Mouse (Mus musculus) spleen, adult 2 months (tissue): Measurements from ENCODE around the gene Camta1. TPM values are rescaled to one million over a fixed set of nuclear protein-coding genes. Genes with fewer than 3 reads are reported as not detected.
"Not testable (repeated sequence)": the region's sequence is repeated elsewhere in the genome, so short reads cannot be mapped to it uniquely, and the experiment has no call there.

Source experiments
- DNase-seq, 2 experiments: peaks; one replicate each; pipeline versions ENCODE4 v3.0.0 to v3.0.0-alpha.2; 2012 to 2021; ENCODE audit warnings: low spot score in 2 of 2, low read depth in 1 of 2
- H3K27ac ChIP-seq: fragments of 200-500 bp; 2 replicates; pipeline ENCODE4 v1.5.1; 2012; ENCODE audit warnings: low read length, inconsistent platforms; ENCODE audit not compliant: insufficient read depth
- H3K27me3 ChIP-seq: fragments of 200-500 bp; 2 replicates; pipeline ENCODE4 v1.6.1; 2012; ENCODE audit warnings: mild to moderate bottlenecking, moderate library complexity, low read length, inconsistent platforms; ENCODE audit not compliant: control insufficient read depth, insufficient read depth
- H3K36me3 ChIP-seq: fragments of 200-500 bp; 2 replicates; pipeline ENCODE4 v1.6.1; 2012; ENCODE audit warnings: mild to moderate bottlenecking, low read length, inconsistent platforms; ENCODE audit not compliant: control insufficient read depth, insufficient read depth
- H3K4me1 ChIP-seq: fragments of 200-500 bp; 2 replicates; pipeline ENCODE4 v1.6.1; 2011; ENCODE audit warnings: inconsistent platforms; ENCODE audit not compliant: control insufficient read depth, insufficient read depth, insufficient read length
- H3K4me3 ChIP-seq: fragments of 200-500 bp; 2 replicates; pipeline ENCODE4 v1.5.1; 2011; ENCODE audit warnings: mild to moderate bottlenecking, inconsistent platforms; ENCODE audit not compliant: insufficient read depth, insufficient read length; ENCODE audit errors: extremely low read depth
- CTCF ChIP-seq: fragments of 200-500 bp; IDR thresholded peaks from 2 replicates; pipeline ENCODE4 v1.5.1; 2011; ENCODE audit warnings: mild to moderate bottlenecking, inconsistent platforms; ENCODE audit not compliant: insufficient read depth, insufficient read length, insufficient replicate concordance; ENCODE audit errors: extremely low read depth
- POLR2A ChIP-seq: fragments of 200-500 bp; IDR thresholded peaks from 2 replicates; pipeline ENCODE4 v1.6.1; 2011; ENCODE audit warnings: low read depth, low read length, inconsistent platforms
- WGBS: fragments of 180-500 bp; shearing (Covaris S2); methylation state at CpG from one replicate; pipeline ENCODE4 v1.1.7; 2018; 5-methylcytosine and 5-hydroxymethylcytosine counted together
- polyA plus RNA-seq: library from polyadenylated mRNA; depleted of rRNA; stranded (reverse); fragments of >200 nt; gene quantifications from 2 replicates; pipeline ENCODE4 v1.2.3, GENCODE M21; 2012

The Camta1 gene
- polyA plus RNA-seq, 1 experiment, result 7.7 TPM

DNA sequence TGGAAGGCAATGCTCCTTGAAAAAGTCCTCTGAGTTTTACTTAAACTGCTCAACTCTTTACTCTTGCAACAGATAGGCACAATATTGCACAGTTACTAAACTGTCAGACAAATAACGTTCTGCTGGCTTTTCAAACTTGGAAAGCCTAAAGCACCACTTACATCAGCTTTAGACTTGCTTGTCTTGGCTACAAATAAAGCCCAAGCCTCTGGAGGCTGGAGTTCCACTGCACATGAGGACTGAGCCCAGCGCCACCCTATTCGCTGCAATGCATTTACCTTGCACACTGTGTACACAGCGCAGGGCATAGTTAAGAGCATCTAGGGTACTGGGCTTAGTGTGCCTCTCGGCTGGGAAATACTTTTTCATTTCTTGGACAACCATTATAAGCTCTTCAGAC is 818.4 kb downstream of the Camta1 start:
- 75% methylated on average over 5 of the region's 5 CpGs for WGBS
- H3K4me3 ChIP-seq, result no peak overlapping the region

DNA sequence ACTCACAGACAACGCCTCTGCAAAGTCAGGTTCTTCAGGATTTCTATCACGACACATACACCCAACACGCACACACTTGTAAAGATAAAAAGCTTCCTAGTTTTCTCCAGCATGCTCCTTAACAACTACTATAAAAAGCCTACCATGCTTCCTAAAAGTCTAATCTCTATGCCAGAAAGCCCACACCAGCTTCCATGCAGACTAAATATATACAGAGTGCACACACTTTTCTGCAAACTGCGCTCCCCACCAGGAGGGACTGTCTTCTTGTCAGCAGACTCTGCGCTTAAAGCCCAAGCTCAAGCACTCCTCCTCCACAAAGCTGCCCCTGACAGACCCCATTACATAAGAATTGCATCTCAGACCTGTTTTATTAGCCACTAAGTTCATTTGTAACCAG is 820.2 kb downstream of the Camta1 start:
- TF ChIP-seq POLR2A, result no peak
- TF ChIP-seq CTCF, result no peak
- no peak overlapping the region for H3K4me3 ChIP-seq
- 90% methylated on average over 5 of the region's 5 CpGs for WGBS
- peaks cover 3% of the 10 kb centered on the region; the same call in 1 of the 2 replicates for H3K27me3 ChIP-seq
- H3K36me3 ChIP-seq, result no peaks in the 10 kb centered on the region
- DNase-seq, result no peak
- no peaks in the 10 kb centered on the region; the same call in 1 of the 2 replicates for H3K4me1 ChIP-seq
- no peak overlapping the region for H3K27ac ChIP-seq

More for the DNA sequence above, 818.4 kb downstream of the Camta1 start:
- no peak for DNase-seq
- no peak for TF ChIP-seq POLR2A
- no peak for TF ChIP-seq CTCF
- H3K27me3 ChIP-seq, result peaks cover 3% of the 10 kb centered on the region; the same call in 1 of the 2 replicates
- no peaks in the 10 kb centered on the region; the same call in 1 of the 2 replicates for H3K4me1 ChIP-seq
- no peak overlapping the region for H3K27ac ChIP-seq
- H3K36me3 ChIP-seq, result peaks cover 6% of the 10 kb centered on the region

DNA sequence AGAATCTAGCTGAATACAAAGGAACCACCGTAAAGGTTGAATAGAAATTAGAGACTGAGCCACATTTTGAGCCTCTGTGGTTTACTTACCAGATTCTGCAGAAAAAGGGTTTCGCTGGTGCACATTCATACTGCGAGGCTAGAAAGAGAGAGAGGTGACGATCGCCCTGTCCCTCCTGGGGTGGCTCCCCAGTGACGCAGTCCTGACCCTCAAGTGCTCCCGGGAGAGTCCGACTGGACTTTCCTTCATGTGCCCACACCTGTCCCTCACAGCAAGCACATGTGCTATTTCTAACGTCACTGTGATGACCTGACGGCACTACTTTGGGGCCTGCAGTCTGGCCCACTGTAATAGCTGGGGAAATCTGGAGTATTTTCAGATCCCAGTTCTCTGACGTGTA is 823.9 kb downstream of the Camta1 start:
- Histone ChIP-seq H3K27ac (no peak overlapping the region), H3K4me1 (no peaks in the 10 kb centered on the region), H3K27me3 (no peaks in the 10 kb centered on the region), H3K36me3 (no peaks in the 10 kb centered on the region), H3K4me3 (no peak overlapping the region)
- 94% methylated on average over 11 of the region's 11 CpGs for whole genome bisulfite sequencing
- DNase-seq, result no peak
- TF ChIP-seq CTCF, result no peak
- TF ChIP-seq POLR2A, result no peak

DNA sequence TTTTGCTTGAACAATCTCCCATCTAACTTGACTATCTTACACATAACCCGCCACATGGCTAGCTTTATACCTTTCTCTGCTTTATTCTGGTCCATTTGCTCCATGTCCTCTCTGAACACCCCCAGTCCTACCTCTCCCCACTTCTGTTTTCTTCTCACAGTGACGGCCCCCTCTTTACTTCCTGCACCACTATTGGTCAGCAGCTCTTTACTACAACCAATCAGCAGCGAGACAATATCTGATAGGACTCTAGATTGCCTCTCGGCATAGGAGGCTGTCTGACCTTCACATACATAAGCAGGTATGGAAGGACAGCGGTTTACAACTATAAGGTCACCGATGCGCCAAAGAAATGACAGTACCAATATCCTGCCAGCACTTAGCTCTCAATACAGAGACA is 825.2 kb downstream of the Camta1 start:
- Histone ChIP-seq H3K27me3 (no peaks in the 10 kb centered on the region), H3K36me3 (no peaks in the 10 kb centered on the region), H3K4me1 (no peaks in the 10 kb centered on the region), H3K4me3 (no peak overlapping the region), H3K27ac (no peak overlapping the region)
- TF ChIP-seq CTCF, result no peak
- no peak for TF ChIP-seq POLR2A
- WGBS, result 92% methylated on average over 7 of the region's 7 CpGs
- no peak for DNase-seq

DNA sequence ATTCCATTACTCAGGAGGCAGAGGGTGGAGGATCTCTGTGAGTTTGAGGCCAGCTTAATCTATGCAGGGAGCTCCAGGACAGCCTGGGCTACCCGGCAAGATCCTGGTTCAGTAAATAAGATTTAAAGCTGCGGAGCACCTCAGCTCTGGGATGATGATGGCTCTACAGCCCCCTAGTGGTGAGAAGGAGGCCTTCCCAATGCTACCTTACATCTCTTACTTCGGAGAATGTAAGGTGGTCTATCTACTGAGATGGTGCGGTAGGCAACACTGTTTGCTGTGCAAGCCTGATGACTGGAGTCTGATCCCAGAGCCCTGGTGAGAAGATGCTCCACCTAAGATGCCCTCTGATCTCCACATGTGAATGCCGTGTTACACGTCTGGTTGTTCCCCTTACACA is 834.7 kb downstream of the Camta1 start:
- H3K4me3 ChIP-seq, result no peak overlapping the region
- H3K4me1 ChIP-seq, result no peaks in the 10 kb centered on the region
- H3K27ac ChIP-seq, result no peak overlapping the region
- H3K27me3 ChIP-seq, result no peaks in the 10 kb centered on the region
- H3K36me3 ChIP-seq, result no peaks in the 10 kb centered on the region
- TF ChIP-seq POLR2A (no peak), CTCF (peak; percentile 35; the same call in 1 of the 2 replicates)
- WGBS, result 64% methylated on average over 6 of the region's 6 CpGs
- DNase-seq, result no peak

DNA sequence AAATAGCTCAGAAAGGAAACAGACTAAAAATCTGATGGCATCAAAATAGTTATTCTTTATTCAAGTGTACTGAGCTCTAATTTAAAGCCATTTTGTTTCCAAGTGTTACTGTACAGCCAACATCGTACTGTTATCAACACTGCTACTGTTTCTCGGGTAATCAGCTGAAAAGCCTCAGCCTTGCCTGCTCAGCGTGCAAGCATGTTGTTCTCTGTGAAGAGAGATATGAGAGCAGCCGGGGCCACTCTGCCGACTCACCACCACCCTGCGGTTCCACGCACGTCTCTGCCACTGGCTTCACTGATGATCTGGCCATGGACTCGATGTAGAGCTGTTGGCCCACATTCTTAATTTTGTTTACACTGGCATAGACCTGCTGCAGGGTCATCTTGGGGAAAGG is 837.5 kb downstream of the Camta1 start:
- WGBS, result 81% methylated on average over 9 of the region's 9 CpGs
- no peaks in the 10 kb centered on the region for H3K36me3 ChIP-seq
- no peak for DNase-seq
- no peaks in the 10 kb centered on the region for H3K27me3 ChIP-seq
- TF ChIP-seq CTCF (no peak), POLR2A (no peak)
- no peak overlapping the region for H3K27ac ChIP-seq
- no peak overlapping the region for H3K4me3 ChIP-seq
- H3K4me1 ChIP-seq, result no peaks in the 10 kb centered on the region

DNA sequence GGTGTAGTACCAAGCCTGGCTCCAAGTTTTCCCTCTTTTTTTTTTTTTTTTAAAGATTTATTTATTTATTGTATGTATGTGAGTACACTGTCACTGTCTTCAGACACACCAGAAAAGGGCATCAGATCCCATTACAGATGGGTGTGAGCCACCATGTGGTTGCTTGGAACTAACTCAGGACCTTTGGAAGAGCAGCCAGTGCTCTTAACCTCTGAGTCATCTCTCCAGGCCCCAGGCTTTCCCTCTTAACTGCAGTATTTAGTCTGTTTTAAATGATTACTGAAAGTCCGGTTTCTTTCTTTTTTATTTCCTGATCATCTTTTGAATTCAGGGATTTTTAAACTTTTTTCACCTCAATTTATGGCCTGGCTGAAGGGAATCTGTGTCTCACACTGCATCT is 844.3 kb downstream of the Camta1 start:
- H3K27me3 ChIP-seq, H3K4me1 ChIP-seq, H3K36me3 ChIP-seq, H3K4me3 ChIP-seq, H3K27ac ChIP-seq, DNase-seq: not testable (repeated sequence)
- WGBS, result 77% methylated on average over 1 of the region's 1 CpGs

DNA sequence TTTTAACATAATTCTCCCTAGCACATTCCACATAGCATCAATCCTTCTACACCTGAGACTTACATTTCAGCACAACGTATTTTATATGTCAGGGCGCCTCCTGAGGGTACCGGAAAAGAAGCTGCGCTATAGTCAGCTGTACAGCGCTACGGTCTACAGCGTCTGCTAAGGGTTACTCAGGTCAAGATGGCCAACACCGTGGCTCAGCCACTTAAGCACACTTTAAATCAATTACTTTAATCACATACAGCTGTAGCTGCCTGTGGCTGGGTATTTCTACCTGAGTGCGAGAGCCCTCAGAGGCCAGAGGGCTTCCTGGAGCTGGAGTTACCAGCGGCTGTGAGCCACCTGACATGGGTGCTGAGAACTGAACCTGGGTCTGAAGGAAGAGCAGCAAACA is 845.7 kb downstream of the Camta1 start:
- DNase-seq, result no peak
- Histone ChIP-seq H3K27me3 (no peaks in the 10 kb centered on the region), H3K4me1 (no peaks in the 10 kb centered on the region), H3K27ac (no peak overlapping the region), H3K36me3 (no peaks in the 10 kb centered on the region), H3K4me3 (no peak overlapping the region)
- WGBS, result 96% methylated on average over 10 of the region's 10 CpGs
- TF ChIP-seq POLR2A, result no peak
- TF ChIP-seq CTCF, result no peak
